Mouse (Mus musculus) MEL (cell line): ENCODE results near the gene Siglec1. TPM values are rescaled to one million over a fixed set of nuclear protein-coding genes. Genes with fewer than 3 reads are reported as not detected.

Source experiments
- DNase-seq: peaks from one replicate; pipeline ENCODE4 v3.0.0; 2011; ENCODE audit warnings: low read depth, low spot score
- H3K27ac ChIP-seq: 2 replicates; pipeline ENCODE4 v1.5.1; 2012; ENCODE audit warnings: low read depth, mild to moderate bottlenecking, control low read depth, low read length, moderate library complexity; ENCODE audit not compliant: control insufficient read depth
- H3K27me3 ChIP-seq, 2 experiments: fragments of 150-350 bp in 1 of 2; sonication (generic) in 1 of 2; 2 replicates each; pipeline ENCODE4 v1.6.1; 2012; ENCODE audit warnings: low read length in 2 of 2, mild to moderate bottlenecking in 2 of 2, improper control_type of control experiment in 1 of 2, moderate library complexity in 1 of 2; ENCODE audit not compliant: insufficient read depth in 2 of 2, control insufficient read depth in 1 of 2
- H3K36me3 ChIP-seq, 2 experiments: 2 replicates each; pipeline ENCODE4 v1.6.1; 2012 to 2014; ENCODE audit warnings: low read length in 2 of 2, improper control_type of control experiment in 1 of 2, inconsistent platforms in 1 of 2, mild to moderate bottlenecking in 1 of 2; ENCODE audit not compliant: insufficient read depth in 2 of 2, control insufficient read depth in 1 of 2
- H3K4me1 ChIP-seq, 2 experiments: fragments of 150-350 bp in 1 of 2; sonication (generic) in 1 of 2; 2 replicates each; pipeline ENCODE4 v1.6.1; 2012; ENCODE audit warnings: low read length in 2 of 2, improper control_type of control experiment in 1 of 2, mild to moderate bottlenecking in 1 of 2; ENCODE audit not compliant: insufficient read depth in 2 of 2, control insufficient read depth in 1 of 2
- H3K4me3 ChIP-seq, 2 experiments: fragments of 150-350 bp in 1 of 2; sonication (generic) in 1 of 2; 2 replicates each; pipeline ENCODE4 v1.5.1; 2012; ENCODE audit warnings: low read depth in 2 of 2, low read length in 2 of 2, mild to moderate bottlenecking in 2 of 2, moderate library complexity in 2 of 2, control low read depth in 1 of 2, improper control_type of control experiment in 1 of 2; ENCODE audit not compliant: control insufficient read depth in 1 of 2, insufficient read depth in 1 of 2
- H3K79me2 ChIP-seq: 2 replicates; pipeline ENCODE4 v1.6.1; 2012; ENCODE audit warnings: mild to moderate bottlenecking, low read length, moderate library complexity; ENCODE audit not compliant: control insufficient read depth, poor library complexity, insufficient read depth
- H3K9ac ChIP-seq: 2 replicates; pipeline ENCODE4 v1.6.1; 2012; ENCODE audit warnings: low read depth, mild to moderate bottlenecking, control low read depth, low read length, moderate library complexity; ENCODE audit not compliant: control insufficient read depth, poor library complexity, severe bottlenecking
- H3K9me3 ChIP-seq: fragments of 150-350 bp; sonication (generic); replicated peaks from 2 replicates; pipeline ENCODE4 v1.6.1; 2012; ENCODE audit warnings: mild to moderate bottlenecking, low read length, improper control_type of control experiment, moderate library complexity; ENCODE audit not compliant: insufficient read depth
- BHLHE40 ChIP-seq: IDR thresholded peaks from 2 replicates; pipeline ENCODE4 v1.6.1; 2012; ENCODE audit warnings: low read depth, mild to moderate bottlenecking, inconsistent platforms, low read length, improper control_type of control experiment, borderline replicate concordance
- ELF1 ChIP-seq: IDR thresholded peaks from 2 replicates; pipeline ENCODE4 v1.6.1; 2014; ENCODE audit warnings: low read depth, mild to moderate bottlenecking, inconsistent platforms, low read length, improper control_type of control experiment, moderate library complexity
- ETS1 ChIP-seq: IDR thresholded peaks from 2 replicates; pipeline ENCODE4 v1.6.1; 2012; ENCODE audit warnings: low read depth, mild to moderate bottlenecking, inconsistent platforms, low read length, improper control_type of control experiment, moderate library complexity
- GABPA ChIP-seq: IDR thresholded peaks from 2 replicates; pipeline ENCODE4 v1.6.1; 2012; ENCODE audit warnings: low read depth, mild to moderate bottlenecking, inconsistent platforms, low read length, improper control_type of control experiment, moderate library complexity
- GATA1 ChIP-seq: IDR thresholded peaks from 2 replicates; pipeline ENCODE4 v1.6.1; 2011; ENCODE audit warnings: low read depth, low read length, improper control_type of control experiment
- HCFC1 ChIP-seq: IDR thresholded peaks from 2 replicates; pipeline ENCODE4 v1.6.1; 2012; ENCODE audit warnings: low read depth, mild to moderate bottlenecking, inconsistent platforms, low read length, improper control_type of control experiment, moderate library complexity
- JUND ChIP-seq: IDR thresholded peaks from 2 replicates; pipeline ENCODE4 v1.6.1; 2011; ENCODE audit warnings: low read depth, mild to moderate bottlenecking, improper control_type of control experiment, low read length
- MAFK ChIP-seq: IDR thresholded peaks from 2 replicates; pipeline ENCODE4 v1.6.1; 2011; ENCODE audit warnings: low read depth, mild to moderate bottlenecking, low read length, improper control_type of control experiment, borderline replicate concordance
- MAX ChIP-seq: IDR thresholded peaks from 2 replicates; pipeline ENCODE4 v1.6.1; 2011; ENCODE audit warnings: low read length, improper control_type of control experiment
- MAZ ChIP-seq: IDR thresholded peaks from 2 replicates; pipeline ENCODE4 v1.6.1; 2012; ENCODE audit warnings: low read depth, mild to moderate bottlenecking, inconsistent platforms, low read length, improper control_type of control experiment
- MEF2A ChIP-seq: IDR thresholded peaks from 2 replicates; pipeline ENCODE4 v1.6.1; 2014; ENCODE audit warnings: low read depth, mild to moderate bottlenecking, inconsistent platforms, low read length, improper control_type of control experiment; ENCODE audit not compliant: poor library complexity, insufficient replicate concordance, severe bottlenecking; ENCODE audit errors: extremely low read depth
- MXI1 ChIP-seq: IDR thresholded peaks from 2 replicates; pipeline ENCODE4 v1.6.1; 2011; ENCODE audit warnings: mild to moderate bottlenecking, low read depth, low read length, improper control_type of control experiment
- MYC ChIP-seq: IDR thresholded peaks from 2 replicates; pipeline ENCODE4 v1.6.1; 2011; ENCODE audit warnings: low read depth, mild to moderate bottlenecking, low read length, improper control_type of control experiment, moderate library complexity
- POLR2A ChIP-seq, 2 experiments: IDR thresholded peaks; 2 replicates each; pipeline ENCODE4 v1.6.1; 2011 to 2012; ENCODE audit warnings: low read length in 2 of 2, mild to moderate bottlenecking in 2 of 2, control low read depth in 1 of 2, improper control_type of control experiment in 1 of 2, low read depth in 1 of 2, moderate library complexity in 1 of 2; ENCODE audit not compliant: control insufficient read depth in 1 of 2, insufficient read depth in 1 of 2, poor library complexity in 1 of 2
- POLR2AphosphoS2 ChIP-seq: IDR thresholded peaks from 2 replicates; pipeline ENCODE4 v1.6.1; 2011; ENCODE audit warnings: low read length, improper control_type of control experiment
- POLR2AphosphoS5 ChIP-seq: IDR thresholded peaks from 2 replicates; pipeline ENCODE4 v1.6.1; 2012; ENCODE audit warnings: low read depth, borderline replicate concordance, mild to moderate bottlenecking, inconsistent platforms, low read length, moderate library complexity, mixed read lengths
- RAD21 ChIP-seq: IDR thresholded peaks from 2 replicates; pipeline ENCODE4 v1.6.1; 2011; ENCODE audit warnings: mild to moderate bottlenecking, low read depth, low read length, improper control_type of control experiment
- SIN3A ChIP-seq: IDR thresholded peaks from 2 replicates; pipeline ENCODE4 v1.6.1; 2012; ENCODE audit warnings: low read length, improper control_type of control experiment, inconsistent platforms
- SMC3 ChIP-seq: IDR thresholded peaks from 2 replicates; pipeline ENCODE4 v1.6.1; 2011; ENCODE audit warnings: low read depth, low read length, improper control_type of control experiment
- TAL1 ChIP-seq: IDR thresholded peaks from 2 replicates; pipeline ENCODE4 v1.6.1; 2012; ENCODE audit warnings: mild to moderate bottlenecking, inconsistent platforms, low read length, moderate library complexity, mixed read lengths
- USF1 ChIP-seq: IDR thresholded peaks from 2 replicates; pipeline ENCODE4 v1.6.1; 2014; ENCODE audit warnings: low read depth, mild to moderate bottlenecking, inconsistent platforms, low read length, improper control_type of control experiment, moderate library complexity
- USF2 ChIP-seq, 2 experiments: IDR thresholded peaks; 2 replicates each; pipeline ENCODE4 v1.6.1; 2011 to 2012; ENCODE audit warnings: improper control_type of control experiment in 2 of 2, low read length in 2 of 2, borderline replicate concordance in 1 of 2, inconsistent platforms in 1 of 2, low read depth in 1 of 2, mild to moderate bottlenecking in 1 of 2; ENCODE audit not compliant: insufficient read depth in 1 of 2
- ZC3H11A ChIP-seq: IDR thresholded peaks from 2 replicates; pipeline ENCODE4 v1.6.1; 2012; ENCODE audit warnings: low read depth, mild to moderate bottlenecking, inconsistent platforms, low read length, improper control_type of control experiment
- ZNF384 ChIP-seq: IDR thresholded peaks from 2 replicates; pipeline ENCODE4 v1.6.1; 2012; ENCODE audit warnings: low read depth, mild to moderate bottlenecking, inconsistent platforms, low read length, improper control_type of control experiment
- polyA plus RNA-seq, 2 experiments: library from polyadenylated mRNA; stranded (reverse) in 1 of 2; unstranded in 1 of 2; fragments of >175 nt in 1 of 2; fragments of >200 nt in 1 of 2; gene quantifications; 2 replicates each; pipeline versions ENCODE4 v1.2.1 to v1.2.4; 2012; ENCODE audit warnings: low replicate concordance in 2 of 2, low read depth in 1 of 2; ENCODE audit not compliant: insufficient read length in 2 of 2, insufficient read depth in 1 of 2, missing spikeins in 1 of 2
- total RNA-seq: library from RNA; depleted of rRNA; stranded (reverse); fragments of 300-350 nt; gene quantifications from 2 replicates; pipeline ENCODE4 v1.2.3, GENCODE M21; 2012

Gene Siglec1
- total and polyA plus RNA-seq, 3 experiments: 0.04 to 0.07 TPM; not detected in 1

DNA sequence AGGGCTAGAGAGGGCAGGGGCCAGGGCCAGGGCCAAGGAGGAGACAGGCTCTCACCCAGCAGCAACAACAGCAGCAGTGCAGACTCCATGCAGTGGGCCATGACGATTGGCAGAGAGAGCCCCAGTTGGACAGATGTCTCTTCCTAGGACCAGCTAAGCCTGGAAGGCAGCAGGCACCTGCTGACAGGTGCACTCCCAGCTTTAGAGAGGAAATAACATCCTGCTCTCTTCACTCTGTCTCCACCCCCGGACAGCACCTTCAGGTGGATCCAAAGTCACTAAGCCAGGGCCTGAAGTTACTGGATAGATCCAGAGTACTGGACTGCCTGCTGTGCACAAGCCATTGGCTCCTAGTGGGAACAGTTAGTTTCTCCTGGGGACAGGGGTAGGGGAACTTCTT lies 43.6 kb downstream of the Siglec1 start, which contains the start of gene Gfra4:
TSS of gene Gfra4 (minus strand) at position 101 of the 400 bp plus-strand sequence.
- H3K4me1 ChIP-seq: peaks cover 11 to 13% of the 10 kb centered on the region in 2 experiments
- no peak for TF ChIP-seq JUND
- no peak for TF ChIP-seq MEF2A
- TF ChIP-seq POLR2A (IDR thresholded peaks at IDR 0.05; ENCODE audit: control insufficient read depth in 1 of 2, insufficient read depth in 1 of 2, low read depth in 1 of 2, low read length in 2 of 2, poor library complexity in 1 of 2): no peak
- no peak for TF ChIP-seq SMC3
- no peak for TF ChIP-seq MAFK
- TF ChIP-seq MXI1: no peak
- no peak for TF ChIP-seq TAL1
- no peak for TF ChIP-seq ZNF384
- no peak for TF ChIP-seq USF1
- no peak for TF ChIP-seq GABPA
- no peak within 1 kb of the TSS for H3K27ac ChIP-seq
- no peak within 1 kb of the TSS for H3K4me3 ChIP-seq
- H3K79me2 ChIP-seq: no peaks in the 10 kb centered on the region
- no peaks in the 10 kb centered on the region for H3K9me3 ChIP-seq
- H3K27me3 ChIP-seq: no peaks in the 10 kb centered on the region
- peaks cover 0 to 13% of the 10 kb centered on the region in 2 experiments; a peak in 2 of 4 replicates for H3K36me3 ChIP-seq
- no peak for DNase-seq
- H3K9ac ChIP-seq: no peak within 1 kb of the TSS

- Histone ChIP-seq H3K9me3 (no peaks in the 10 kb centered on the region), H3K27ac (no peak overlapping the region), H3K9ac (no peak overlapping the region), H3K79me2 (no peaks in the 10 kb centered on the region), H3K4me1 (peaks cover 6 to 13% of the 10 kb centered on the region in 2 experiments), H3K36me3 (peaks cover 0 to 11% of the 10 kb centered on the region in 2 experiments; a peak in 2 of 4 replicates), H3K27me3 (no peaks in the 10 kb centered on the region), H3K4me3 (no peak overlapping the region)
- TF ChIP-seq GATA1 (no peak), JUND (no peak), RAD21 (no peak), MYC (no peak), GABPA (no peak), ZNF384 (no peak), ZC3H11A (no peak), MAX (no peak), USF2 (IDR thresholded peaks at IDR 0.05; ENCODE audit: borderline replicate concordance in 1 of 2, insufficient read depth in 1 of 2, low read depth in 1 of 2, low read length in 2 of 2) (no peak), ELF1 (no peak), BHLHE40 (no peak), MAFK (no peak), MAZ (no peak), SIN3A (no peak), ETS1 (no peak), POLR2AphosphoS2 (no peak), HCFC1 (no peak), POLR2AphosphoS5 (no peak)
- DNase-seq: no peak
Observed at GRCm38 (mm10) chr2:131040854-131041825, 45.4 kb downstream of the Siglec1 start.
